Mouse (Mus musculus) brain, adult 2 months (tissue): Measurements from ENCODE around the gene Tmem181a.
"Not testable (repeated sequence)": the region's sequence is repeated elsewhere in the genome, so short reads cannot be mapped to it uniquely, and the experiment has no call there.

Experiments
- DNase-seq: peaks from one replicate; pipeline ENCODE4 v3.0.0; 2011; ENCODE audit warnings: low read depth, low spot score

Tmem181a gene

GRCm38 (mm10) chr17:6305656-6306270, 49.1 kb downstream of the Tmem181a start:
- not testable (repeated sequence) for DNase-seq

- DNase-seq, result not testable (repeated sequence)
These were observed 49.8 kb downstream of the Tmem181a start for GRCm38 (mm10) chr17:6306503-6306902.

GRCm38 (mm10) chr17:6311716-6312115, 55.1 kb downstream of the Tmem181a start:
- DNase-seq, result not testable (repeated sequence)

- DNase-seq, result peak; percentile 51
These were observed 56.1 kb downstream of the Tmem181a start for GRCm38 (mm10) chr17:6312755-6313154.

- not testable (repeated sequence) for DNase-seq
These were observed 57.8 kb downstream of the Tmem181a start for GRCm38 (mm10) chr17:6314493-6314892.

GRCm38 (mm10) chr17:6315706-6316105, 59.0 kb downstream of the Tmem181a start:
- DNase-seq, result not testable (repeated sequence)

GRCm38 (mm10) chr17:6316379-6317126, 59.9 kb downstream of the Tmem181a start:
- DNase-seq, result peak; percentile 36

GRCm38 (mm10) chr17:6317339-6317985, 60.8 kb downstream of the Tmem181a start, which contains the start of gene Dynlt1a:
Dynlt1a (minus strand) TSS chr17:6317500.
- DNase-seq, result peak; percentile 91

GRCm38 (mm10) chr17:6321081-6321777, 64.6 kb downstream of the Tmem181a start:
- DNase-seq, result not testable (repeated sequence)

- not testable (repeated sequence) for DNase-seq
These were observed 65.1 kb downstream of the Tmem181a start for GRCm38 (mm10) chr17:6321778-6322101.

- not testable (repeated sequence) for DNase-seq
These were observed 68.4 kb downstream of the Tmem181a start for GRCm38 (mm10) chr17:6325021-6325420.

GRCm38 (mm10) chr17:6325543-6325942, 68.9 kb downstream of the Tmem181a start:
- DNase-seq, result not testable (repeated sequence)

- DNase-seq, result not testable (repeated sequence)
These were observed 70.9 kb downstream of the Tmem181a start for GRCm38 (mm10) chr17:6327554-6327953.

GRCm38 (mm10) chr17:6328997-6329396, 72.3 kb downstream of the Tmem181a start:
- not testable (repeated sequence) for DNase-seq

GRCm38 (mm10) chr17:6342606-6343294, 86.1 kb downstream of the Tmem181a start:
- not testable (repeated sequence) for DNase-seq

- not testable (repeated sequence) for DNase-seq
These were observed 98.6 kb downstream of the Tmem181a start for GRCm38 (mm10) chr17:6355256-6355655.
